Mouse (Mus musculus) c-Kit-negative CD71-positive TER-119-positive erythroid progenitor cells, embryonic 14.5 days (primary cell): ENCODE results near the gene Gramd4.

Experiments
- DNase-seq: peaks from one replicate; pipeline ENCODE4 v3.0.0-alpha.2; 2013; ENCODE audit warnings: low read depth, low spot score

Gene Gramd4

GRCm38 (mm10) chr15:86057413-86057812, at the start of gene Gramd4:
Gene Gramd4, plus strand, starts transcription at chr15:86057695.
- no peak for DNase-seq

- no peak for DNase-seq
Observed at GRCm38 (mm10) chr15:86013130-86013529, 44.4 kb upstream of the Gramd4 start.

- DNase-seq: no peak
Observed at GRCm38 (mm10) chr15:86013656-86014055, 43.8 kb upstream of the Gramd4 start.

- DNase-seq: no peak
Observed at GRCm38 (mm10) chr15:86015026-86015425, 42.5 kb upstream of the Gramd4 start.

DNA sequence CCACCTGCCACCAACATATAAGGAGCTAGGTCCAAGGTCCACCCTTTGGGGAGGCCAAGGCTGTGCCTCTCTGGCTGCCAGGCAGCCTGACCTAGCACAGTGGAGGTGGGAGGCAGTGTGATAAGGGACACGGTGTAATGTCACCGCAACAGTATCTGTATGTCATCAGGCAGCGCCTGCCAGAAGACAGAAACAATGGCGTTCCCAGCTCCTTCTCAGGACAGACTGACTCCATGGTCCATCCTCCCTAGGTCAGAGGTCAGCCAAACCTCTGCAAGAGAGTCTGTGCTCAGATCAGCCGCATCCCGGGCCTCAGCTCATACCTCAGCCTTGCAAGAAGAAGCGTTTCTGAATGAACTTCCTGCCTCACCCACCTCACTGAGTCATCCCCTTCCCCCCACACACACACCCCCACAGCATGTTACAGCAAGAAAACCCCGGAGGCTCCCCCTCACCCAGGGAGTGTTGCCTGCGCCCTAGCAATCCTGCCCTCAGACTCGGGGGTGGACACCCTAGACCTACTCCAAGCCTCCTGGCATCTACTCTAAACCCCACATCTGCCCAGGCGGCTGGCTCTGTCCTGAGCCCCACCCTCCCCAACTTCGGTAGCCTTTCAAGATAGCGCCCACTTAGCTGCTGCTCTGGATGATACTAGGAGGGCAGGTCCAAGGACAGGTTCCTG, 41.5 kb upstream of the Gramd4 start:
- no peak for DNase-seq

DNA sequence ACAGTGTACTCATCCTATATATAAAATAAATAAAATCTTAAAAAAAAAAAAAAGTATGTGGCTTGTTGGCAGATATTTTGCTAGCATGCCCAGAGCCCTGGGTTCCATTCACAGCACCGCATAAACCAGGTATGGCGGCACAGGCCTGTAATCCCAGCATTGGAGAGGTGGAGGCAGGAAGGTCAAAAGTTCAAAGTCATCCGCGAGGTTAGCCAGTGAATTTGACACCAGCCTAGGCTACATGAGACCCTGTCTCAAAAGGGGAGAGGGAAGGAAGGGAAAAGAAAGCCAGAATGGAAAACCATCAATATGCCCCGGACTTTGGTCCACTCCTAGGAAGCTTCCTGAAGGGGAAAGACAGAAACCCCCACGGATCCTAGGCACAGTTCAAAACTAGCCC, 40.2 kb upstream of the Gramd4 start:
- no peak for DNase-seq

- no peak for DNase-seq
Observed at GRCm38 (mm10) chr15:86018753-86019512, 38.6 kb upstream of the Gramd4 start.

GRCm38 (mm10) chr15:86020008-86020407, 37.5 kb upstream of the Gramd4 start:
- DNase-seq: no peak

DNA sequence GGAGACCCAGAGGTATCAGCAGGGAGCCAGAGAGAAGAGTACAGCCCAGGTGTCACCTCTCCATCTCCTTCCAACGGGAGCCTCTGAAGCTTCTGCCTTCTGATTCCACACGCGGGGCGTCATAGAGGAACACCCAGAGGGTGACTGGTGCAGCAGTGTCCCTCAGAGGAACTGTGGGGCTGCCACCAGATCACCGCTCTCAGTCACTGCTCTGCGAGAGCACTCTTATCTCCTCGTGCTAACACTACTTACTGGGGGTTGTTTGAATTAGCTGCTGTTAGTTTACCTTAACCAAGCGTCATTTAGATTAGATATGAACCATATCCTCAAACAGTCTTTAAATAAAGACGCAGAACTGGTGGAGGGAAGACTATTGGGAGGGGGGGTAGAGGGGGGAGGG, 36.2 kb upstream of the Gramd4 start:
- no peak for DNase-seq

DNA sequence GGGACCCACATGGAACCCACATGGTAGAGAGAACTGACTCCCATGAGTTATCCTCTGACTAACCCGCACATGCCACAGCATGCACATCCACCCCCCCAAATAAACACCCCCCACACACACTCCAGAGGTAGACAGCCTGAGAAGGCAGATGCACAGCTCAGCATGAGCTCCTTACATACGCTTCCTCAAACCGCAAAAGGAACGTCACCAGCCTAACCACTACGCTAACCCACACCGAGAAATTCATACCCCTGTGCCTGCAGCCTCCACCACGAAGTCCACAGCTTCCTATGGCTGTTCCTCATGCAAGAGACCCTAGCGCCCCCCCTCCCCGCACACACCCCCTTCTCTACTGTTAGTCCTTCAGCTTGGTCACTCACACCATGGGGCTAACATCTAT, 35.5 kb upstream of the Gramd4 start:
- no peak for DNase-seq

DNA sequence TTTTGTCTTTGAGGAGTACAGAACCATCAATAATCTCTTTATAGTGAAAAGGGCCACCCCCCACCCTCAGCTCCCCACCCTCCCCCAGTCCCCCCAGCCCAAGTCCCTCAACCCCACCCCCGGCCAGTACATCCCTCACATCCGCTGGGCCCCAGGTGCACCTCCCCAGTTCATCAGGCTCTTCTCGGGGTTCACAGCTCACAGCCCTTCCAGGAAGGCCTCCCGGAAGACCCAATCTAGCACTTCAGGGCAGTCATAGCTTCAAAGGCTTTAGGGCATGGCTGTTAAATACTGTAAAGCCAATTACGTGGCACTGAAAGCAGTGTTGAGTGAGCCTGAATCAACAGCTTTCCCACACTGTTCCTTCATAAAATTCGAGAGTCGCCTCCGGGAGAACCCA, 29.6 kb upstream of the Gramd4 start:
- DNase-seq: no peak

GRCm38 (mm10) chr15:86029981-86030380, 27.5 kb upstream of the Gramd4 start:
- no peak for DNase-seq

- DNase-seq: no peak
Observed at GRCm38 (mm10) chr15:86032811-86033190, 24.7 kb upstream of the Gramd4 start.

DNA sequence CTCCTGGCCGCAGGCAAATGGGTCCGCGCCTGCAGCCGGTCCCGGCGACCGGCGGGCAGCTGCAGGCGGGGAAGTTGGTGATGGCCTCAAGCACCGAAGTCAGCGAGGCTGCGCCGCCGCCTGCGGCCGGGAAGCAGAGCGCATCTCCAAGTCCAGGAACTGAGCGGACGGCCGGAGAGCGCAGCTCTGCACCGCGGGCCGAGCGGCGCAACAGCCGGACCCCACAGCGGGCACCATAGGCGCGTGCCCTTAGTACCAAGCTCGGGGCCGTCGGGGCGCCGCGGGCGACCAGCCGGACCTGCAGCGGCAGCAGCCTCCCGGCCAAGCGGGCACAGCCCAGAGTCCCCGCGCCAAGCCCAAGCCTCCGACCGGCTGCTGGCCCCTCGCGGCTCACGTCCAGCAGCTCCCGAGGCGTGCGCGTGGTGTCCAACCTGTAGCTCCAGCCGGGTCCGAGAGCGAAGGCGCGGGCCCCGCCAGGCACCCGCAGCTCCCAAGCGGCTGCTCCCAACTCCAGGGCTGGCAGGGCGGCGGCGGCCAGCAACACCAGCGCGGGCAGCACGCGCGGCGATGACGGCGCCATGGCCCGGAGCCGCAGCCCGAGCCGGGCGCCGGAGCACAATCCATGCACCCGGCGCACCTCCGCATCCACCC, 24.2 kb upstream of the Gramd4 start, which contains the start of gene Celsr1:
TSS of gene Celsr1 (minus strand) at position 587 of the 651 bp plus-strand sequence.
- DNase-seq: no peak

DNA sequence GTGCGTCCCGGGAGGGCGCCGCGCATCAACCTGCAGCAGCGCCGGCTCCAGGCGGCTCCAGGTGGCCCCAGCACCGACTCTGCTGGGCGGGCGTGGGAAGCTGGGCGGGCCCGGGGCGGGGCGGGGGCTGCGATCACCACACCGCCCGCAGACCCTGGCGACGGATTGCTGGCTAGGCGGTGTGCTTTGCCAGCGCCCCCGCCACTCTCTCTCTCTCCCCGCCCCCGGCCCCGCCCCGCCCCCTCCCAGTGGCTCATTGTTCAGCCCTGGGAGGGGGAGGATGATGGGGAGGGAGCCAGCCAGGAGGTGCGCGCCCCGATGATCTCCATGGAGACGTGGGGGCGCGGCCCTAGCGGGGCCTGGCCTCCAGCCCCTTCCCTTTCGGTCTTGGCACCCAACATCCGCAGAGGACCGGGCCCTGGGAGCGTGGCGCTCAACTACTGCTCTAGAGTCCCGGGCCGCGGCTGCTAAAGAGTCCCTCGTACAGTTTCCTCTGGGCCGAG, 23.4 kb upstream of the Gramd4 start:
- DNase-seq: no peak

DNA sequence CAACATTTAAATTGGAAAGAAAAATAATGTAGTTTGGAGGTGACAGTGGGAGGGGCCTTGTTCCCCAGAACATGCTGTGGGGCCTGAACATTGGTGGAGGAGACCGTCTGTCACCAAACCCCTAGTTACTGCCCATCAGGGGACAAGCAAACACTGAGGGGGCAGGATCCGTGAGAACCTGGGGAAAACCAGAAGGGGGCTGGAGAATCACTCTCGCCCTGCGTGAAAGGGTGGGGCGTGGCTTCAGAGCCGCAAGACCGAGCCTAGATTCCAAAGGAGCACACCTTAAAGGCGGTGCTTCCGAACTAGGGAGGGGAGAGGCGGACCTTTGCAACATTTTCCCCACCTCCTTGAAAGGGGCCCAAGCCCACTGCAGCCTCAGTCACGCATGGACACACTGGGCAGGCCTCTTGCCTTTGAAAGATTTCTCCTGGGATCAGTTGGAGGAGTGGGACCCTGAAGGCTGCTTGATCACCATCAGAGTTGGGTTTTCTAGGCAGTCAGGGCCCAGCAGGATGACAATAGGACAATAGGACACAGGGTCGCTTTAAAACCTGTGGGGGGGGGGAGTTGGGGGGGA, 22.6 kb upstream of the Gramd4 start:
- no peak for DNase-seq

- DNase-seq: no peak
Observed at GRCm38 (mm10) chr15:86035913-86036312, 21.6 kb upstream of the Gramd4 start.

DNA sequence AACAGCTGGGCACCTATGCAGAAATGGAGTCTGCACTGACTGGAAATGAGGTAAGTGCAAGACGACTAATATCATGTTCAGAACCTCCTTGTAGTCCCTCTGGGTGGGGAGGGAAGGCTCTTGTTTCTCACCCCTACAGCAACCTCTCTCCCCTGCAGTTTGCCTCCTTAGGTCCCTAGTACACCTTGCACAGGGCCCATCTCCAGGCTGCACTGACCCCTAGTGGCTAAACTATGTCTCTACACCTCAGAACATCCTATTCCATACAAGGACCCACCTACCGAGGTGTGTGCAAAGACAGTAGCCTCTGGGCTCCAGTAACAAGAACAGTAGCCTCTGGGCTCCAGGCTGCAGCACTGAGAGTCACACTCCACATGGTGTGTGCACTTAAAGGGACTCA, 18.7 kb upstream of the Gramd4 start:
- no peak for DNase-seq

DNA sequence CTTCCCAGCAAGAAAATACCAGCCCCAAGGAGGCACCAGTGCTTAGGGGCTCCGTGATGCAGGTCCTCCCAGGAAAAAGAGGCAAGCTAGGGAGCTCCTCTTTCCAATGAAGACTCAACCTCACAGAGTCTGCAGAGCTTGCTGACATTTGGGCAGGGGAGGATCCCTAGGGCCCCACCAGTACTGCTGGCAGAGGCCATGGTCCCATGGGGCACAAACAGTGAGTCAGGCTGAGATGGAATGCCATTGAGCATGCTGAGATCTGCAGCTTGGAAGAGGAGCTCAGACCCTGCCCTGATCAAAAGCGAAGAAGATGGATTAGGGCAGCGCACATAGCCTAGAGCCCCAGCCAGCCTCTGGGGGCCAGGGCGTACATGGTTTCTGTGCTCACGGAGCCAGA, 16.1 kb upstream of the Gramd4 start:
- DNase-seq: no peak

GRCm38 (mm10) chr15:86042364-86042763, 15.1 kb upstream of the Gramd4 start:
- DNase-seq: no peak

- no peak for DNase-seq
Observed at GRCm38 (mm10) chr15:86049510-86049909, 8.0 kb upstream of the Gramd4 start.

DNA sequence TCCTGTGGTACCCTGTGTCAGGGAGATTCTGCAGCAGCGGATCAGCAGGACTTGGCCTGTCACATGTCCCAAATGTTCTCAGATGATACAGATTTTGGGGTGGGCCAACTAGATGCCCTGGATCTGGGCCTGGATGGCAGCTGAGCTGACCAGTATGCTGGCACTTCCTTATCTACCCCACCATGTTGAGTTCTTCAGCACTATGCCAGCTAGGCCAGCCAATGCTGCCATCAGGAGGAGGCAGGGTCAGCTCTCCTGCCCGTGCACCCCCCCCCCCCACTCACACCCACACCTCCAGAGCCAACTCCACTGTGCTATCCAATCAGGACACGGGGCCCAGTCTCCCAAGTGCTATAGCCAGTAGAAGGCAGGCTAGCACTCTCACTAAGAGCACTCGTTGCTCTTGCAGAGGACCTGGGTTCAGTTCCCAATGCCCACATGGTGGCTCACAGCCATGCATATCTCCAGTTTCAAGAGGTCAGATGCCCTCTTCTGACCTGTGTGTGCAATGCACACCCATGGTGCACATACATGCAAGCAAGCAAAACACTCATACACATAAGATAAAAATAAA, 7.2 kb upstream of the Gramd4 start:
- no peak for DNase-seq
